Mouse (Mus musculus): ENCODE data around the gene B4gat1.

GRCm38 (mm10) chr19:5072389-5073019 is 33.9 kb downstream of the B4gat1 start:
- TF ChIP-seq EP300 (IDR thresholded peaks at IDR 0.05; ENCODE audit: low read depth in 1 of 2, low read length in 2 of 2) = no peak
- TF ChIP-seq POLR2A (IDR thresholded peaks at IDR 0.05; ENCODE audit: control insufficient read depth in 1 of 2, insufficient read depth in 1 of 2, low read depth in 1 of 2, low read length in 2 of 2, poor library complexity in 1 of 2) = 0 out of 4 replicates have a peak, but pooled peaks of 1 of the 2 experiments have one; percentile 9
- no peak for TF ChIP-seq UBTF (IDR thresholded peaks at IDR 0.05; ENCODE audit: borderline replicate concordance, insufficient read depth, low read depth, low read length)
- TF ChIP-seq E2F4 (IDR thresholded peaks at IDR 0.05; ENCODE audit: borderline replicate concordance, low read depth, low read length) = no peak

All from MEL (cell line).